Mouse (Mus musculus): ENCODE results near the gene Cox6b1. TPM values are rescaled to one million over a fixed set of nuclear protein-coding genes. Genes with fewer than 3 reads are reported as not detected.

The Cox6b1 gene
- total RNA-seq, 2 experiments from 2014 or later: 736 to 789 TPM

- DNase-seq (ENCODE audit: extremely low spot score in 1 of 2, low spot score in 2 of 2): peak; percentile 39 to 54
- intact Hi-C loops (cut with DNase I): no loop called here
These were observed 12.3 kb downstream of the Cox6b1 start for GRCm38 (mm10) chr7:30613529-30614112.

GRCm38 (mm10) chr7:30612654-30613402, 13.1 kb downstream of the Cox6b1 start, which contains the start of gene Upk1a:
Upk1a (minus strand) TSS chr7:30612847.
- intact Hi-C loops (cut with DNase I): no loop called here
- DNase-seq (ENCODE audit: extremely low spot score in 1 of 2, low spot score in 2 of 2): no peak

GRCm38 (mm10) chr7:30610043-30610442, 15.9 kb downstream of the Cox6b1 start:
- DNase-seq (ENCODE audit: extremely low spot score in 1 of 2, low spot score in 2 of 2): no peak
- intact Hi-C loops (cut with DNase I): no loop called here

GRCm38 (mm10) chr7:30608476-30608875, 17.5 kb downstream of the Cox6b1 start:
- intact Hi-C loops (cut with DNase I): no loop called here
- no peak for DNase-seq (ENCODE audit: extremely low spot score in 1 of 2, low spot score in 2 of 2)

GRCm38 (mm10) chr7:30607706-30608309, 18.1 kb downstream of the Cox6b1 start:
- peak in 1 of 2 experiments; percentile 74 for DNase-seq (ENCODE audit: extremely low spot score in 1 of 2, low spot score in 2 of 2)
- intact Hi-C loops (cut with DNase I): no loop called here

- DNase-seq (ENCODE audit: extremely low spot score in 1 of 2, low spot score in 2 of 2): no peak
- intact Hi-C loops (cut with DNase I): no loop called here
These were observed 21.0 kb downstream of the Cox6b1 start for GRCm38 (mm10) chr7:30604944-30605343.

- intact Hi-C loops (cut with DNase I): no loop called here
- DNase-seq (ENCODE audit: extremely low spot score in 1 of 2, low spot score in 2 of 2): no peak
These were observed 21.5 kb downstream of the Cox6b1 start for GRCm38 (mm10) chr7:30604424-30604823.

- intact Hi-C loops (cut with DNase I): no loop called here
- DNase-seq (ENCODE audit: extremely low spot score in 1 of 2, low spot score in 2 of 2): no peak
These were observed 23.4 kb downstream of the Cox6b1 start for GRCm38 (mm10) chr7:30602583-30602982.

- intact Hi-C loops (cut with DNase I): no loop called here
- no peak for DNase-seq (ENCODE audit: extremely low spot score in 1 of 2, low spot score in 2 of 2)
These were observed 25.3 kb downstream of the Cox6b1 start for GRCm38 (mm10) chr7:30600651-30601050.

GRCm38 (mm10) chr7:30599933-30600353, 26.0 kb downstream of the Cox6b1 start:
- DNase-seq (ENCODE audit: extremely low spot score in 1 of 2, low spot score in 2 of 2): peak; percentile 92 to 93
- intact Hi-C loops (cut with DNase I): no loop called here

- intact Hi-C loops (cut with DNase I): no loop called here
- no peak for DNase-seq (ENCODE audit: extremely low spot score in 1 of 2, low spot score in 2 of 2)
These were observed 27.2 kb downstream of the Cox6b1 start, which contains the start of gene Zbtb32 for GRCm38 (mm10) chr7:30598786-30599185. Zbtb32 (minus strand) TSS chr7:30598909.

GRCm38 (mm10) chr7:30596811-30597210, 29.1 kb downstream of the Cox6b1 start:
- DNase-seq (ENCODE audit: extremely low spot score in 1 of 2, low spot score in 2 of 2): no peak
- intact Hi-C loops (cut with DNase I): no loop called here

- DNase-seq (ENCODE audit: extremely low spot score in 1 of 2, low spot score in 2 of 2): no peak
- intact Hi-C loops (cut with DNase I): no loop called here
These were observed 29.9 kb downstream of the Cox6b1 start for GRCm38 (mm10) chr7:30596093-30596492.

- DNase-seq (ENCODE audit: extremely low spot score in 1 of 2, low spot score in 2 of 2): no peak
- intact Hi-C loops (cut with DNase I): loop anchor here (5.0 kb wide), 1 partner anchor 318 kb away; the partner anchor contains the start of gene Mag
These were observed 31.4 kb downstream of the Cox6b1 start for GRCm38 (mm10) chr7:30594510-30595024.

GRCm38 (mm10) chr7:30593579-30594509, 32.1 kb downstream of the Cox6b1 start:
- intact Hi-C loops (cut with DNase I): loop anchor here (5.0 kb wide), 1 partner anchor 318 kb away; the partner anchor contains the start of gene Mag
- no peak for DNase-seq (ENCODE audit: extremely low spot score in 1 of 2, low spot score in 2 of 2)

- intact Hi-C loops (cut with DNase I): loop anchor here (5.0 kb wide), 1 partner anchor 319 kb away; the partner anchor contains the start of gene Mag
These were observed 33.1 kb downstream of the Cox6b1 start for GRCm38 (mm10) chr7:30592772-30593423.

GRCm38 (mm10) chr7:30591605-30591951, 34.4 kb downstream of the Cox6b1 start:
- no peak for DNase-seq (ENCODE audit: extremely low spot score in 1 of 2, low spot score in 2 of 2)
- intact Hi-C loops (cut with DNase I): loop anchor here (5.0 kb wide), 1 partner anchor 321 kb away; the partner anchor contains the start of gene Mag

More at GRCm38 (mm10) chr7:30592772-30593423, 33.1 kb downstream of the Cox6b1 start:
- DNase-seq (ENCODE audit: extremely low spot score in 1 of 2, low spot score in 2 of 2): no peak
